Comparison of ENCODE assay signal across 27 mouse cellular contexts in the genomic region with DNA sequence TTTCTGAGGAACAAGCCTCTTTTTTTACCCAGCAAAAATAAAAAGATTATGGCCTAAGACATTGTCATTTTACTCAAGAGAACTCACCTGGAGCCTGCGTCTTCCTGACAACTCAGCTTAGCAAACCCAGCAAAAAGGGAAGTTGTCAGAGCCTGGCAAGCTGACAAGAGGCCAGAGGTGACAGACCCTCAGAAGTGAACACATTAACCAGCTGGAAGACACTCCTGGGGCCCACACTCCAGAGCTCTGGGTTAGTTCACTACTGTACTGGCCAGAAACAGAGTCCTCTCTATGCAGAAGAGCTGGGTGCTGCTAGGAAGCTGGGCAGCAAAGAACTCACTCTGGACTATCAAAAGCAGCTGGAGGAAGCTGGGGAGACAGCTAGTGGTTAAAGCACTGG. TPM values are rescaled to one million over a fixed set of nuclear protein-coding genes. Genes with fewer than 3 reads are reported as not detected.
DNase-seq lines count a peak whose midpoint lies in the region; ATAC-seq lines count a peak whose summit lies in the region.
"Had no signal": no experiment of that assay in that cellular context is flagged by ENCODE, and none has a peak within 500 bp of the region (broad histone marks: within the 10 kb centered on the region; RNA-seq: fewer than 3 reads in every experiment).

No protein-coding gene starts in this region.

- no peak overlapping the region for H3K4me3 ChIP-seq in forebrain, embryonic 13.5 days
- no peak overlapping the region for H3K4me3 ChIP-seq in forebrain, embryonic 11.5 days (ENCODE audit: low read depth, low read length)
- H3K4me3 ChIP-seq in hindbrain, embryonic 13.5 days: no peak overlapping the region
- H3K4me3 ChIP-seq in hindbrain, embryonic 14.5 days (replicated peaks; ENCODE audit: low read length): no peak overlapping the region
- H3K4me3 ChIP-seq: embryonic facial prominence, embryonic 15.5 days; forebrain, embryonic 10.5 days; hindbrain, embryonic 15.5 days; midbrain, embryonic 15.5 days; myocyte; stomach, embryonic 15.5 days had no signal

- WGBS in forebrain, embryonic 13.5 days: 85% methylated on average over 1 of the region's 1 CpGs
- 95% methylated on average over 1 of the region's 1 CpGs for WGBS in forebrain, embryonic 11.5 days
- 82% methylated on average over 1 of the region's 1 CpGs for WGBS in hindbrain, embryonic 13.5 days
- WGBS in hindbrain, embryonic 14.5 days: 94% methylated on average over 1 of the region's 1 CpGs

- no peaks in the 10 kb centered on the region for H3K9me3 ChIP-seq in forebrain, embryonic 13.5 days (replicated peaks)
- H3K9me3 ChIP-seq in forebrain, embryonic 11.5 days (ENCODE audit: control insufficient read depth, low read length): no peaks in the 10 kb centered on the region
- no peaks in the 10 kb centered on the region for H3K9me3 ChIP-seq in hindbrain, embryonic 13.5 days
- no peaks in the 10 kb centered on the region for H3K9me3 ChIP-seq in hindbrain, embryonic 14.5 days (ENCODE audit: control insufficient read depth, low read length)
- H3K9me3 ChIP-seq: embryonic facial prominence, embryonic 15.5 days; forebrain, embryonic 10.5 days; hindbrain, embryonic 15.5 days; midbrain, embryonic 15.5 days; stomach, embryonic 15.5 days had no signal

- no peak overlapping the region for H3K4me2 ChIP-seq in forebrain, embryonic 13.5 days
- H3K4me2 ChIP-seq in forebrain, embryonic 11.5 days (ENCODE audit: low read depth, low read length, severe bottlenecking): no peak overlapping the region
- no peak overlapping the region for H3K4me2 ChIP-seq in hindbrain, embryonic 13.5 days
- H3K4me2 ChIP-seq in hindbrain, embryonic 14.5 days (replicated peaks): no peak overlapping the region
- H3K4me2 ChIP-seq: embryonic facial prominence, embryonic 15.5 days; hindbrain, embryonic 15.5 days; midbrain, embryonic 15.5 days; stomach, embryonic 15.5 days had no signal

- H3K27ac ChIP-seq in forebrain, embryonic 13.5 days: no peak overlapping the region
- no peak overlapping the region for H3K27ac ChIP-seq in forebrain, embryonic 11.5 days (ENCODE audit: low read depth, low read length)
- no peak overlapping the region for H3K27ac ChIP-seq in hindbrain, embryonic 13.5 days
- H3K27ac ChIP-seq in hindbrain, embryonic 14.5 days: no peak overlapping the region
- H3K27ac ChIP-seq: embryonic facial prominence, embryonic 15.5 days; forebrain, embryonic 10.5 days; hindbrain, embryonic 15.5 days; midbrain, embryonic 15.5 days; stomach, embryonic 15.5 days had no signal

- DNase-seq in forebrain, embryonic 11.5 days (ENCODE audit: low spot score): no peak
- DNase-seq in hindbrain, embryonic 14.5 days (ENCODE audit: low spot score): no peak
- peak; percentile 45 for DNase-seq in A20 (ENCODE audit: low read depth, low spot score)
- no peak for DNase-seq in thymus, postnatal 14 days
- no peak for DNase-seq in retina, embryonic 14.5 days (ENCODE audit: low spot score)
- DNase-seq: adrenal gland, adult 8-10 months; cerebellum, adult 11 months; cerebellum, postnatal 10 days; gastrocnemius, postnatal 14 days; lung, adult 18-20 months; lung, postnatal 14 days; right cerebral cortex, postnatal 25 days; thymus, adult 2 months had no signal

- H3K36me3 ChIP-seq in forebrain, embryonic 13.5 days (ENCODE audit: poor library complexity, severe bottlenecking): peaks cover 59% of the 10 kb centered on the region
- H3K36me3 ChIP-seq in forebrain, embryonic 11.5 days (ENCODE audit: control insufficient read depth, insufficient read depth, low read length): no peaks in the 10 kb centered on the region; the same call in 1 of the 2 replicates
- H3K36me3 ChIP-seq in hindbrain, embryonic 13.5 days: peaks cover 55% of the 10 kb centered on the region
- H3K36me3 ChIP-seq in hindbrain, embryonic 14.5 days (replicated peaks; ENCODE audit: control insufficient read depth, insufficient read depth): peaks cover 53% of the 10 kb centered on the region

- no peaks in the 10 kb centered on the region for H3K4me1 ChIP-seq in forebrain, embryonic 13.5 days
- no peaks in the 10 kb centered on the region for H3K4me1 ChIP-seq in forebrain, embryonic 11.5 days (replicated peaks; ENCODE audit: control insufficient read depth, insufficient read depth, low read length)
- H3K4me1 ChIP-seq in hindbrain, embryonic 13.5 days (replicated peaks): 0 out of 2 replicates have a peak, but pooled peaks cover under 1% of the 10 kb centered on the region
- H3K4me1 ChIP-seq in hindbrain, embryonic 14.5 days (replicated peaks; ENCODE audit: control insufficient read depth, insufficient read depth, low read length): no peaks in the 10 kb centered on the region
- H3K4me1 ChIP-seq: forebrain, embryonic 10.5 days had no signal

- no peak for ATAC-seq in forebrain, embryonic 13.5 days
- ATAC-seq in forebrain, embryonic 11.5 days (replicated peaks; ENCODE audit: low FRiP score): no peak
- no peak for ATAC-seq in hindbrain, embryonic 13.5 days (ENCODE audit: low FRiP score)
- no peak for ATAC-seq in hindbrain, embryonic 14.5 days (ENCODE audit: low FRiP score)
- peak; percentile 74 for ATAC-seq in granulocyte monocyte progenitor cell, adult 5-6 weeks (replicated peaks; ENCODE audit: poor library complexity, severe bottlenecking)
- ATAC-seq: intestine, embryonic 16.5 days; midbrain, embryonic 15.5 days had no signal

- H3K27me3 ChIP-seq in forebrain, embryonic 13.5 days: no peaks in the 10 kb centered on the region
- no peaks in the 10 kb centered on the region for H3K27me3 ChIP-seq in forebrain, embryonic 11.5 days (ENCODE audit: control insufficient read depth, insufficient read depth, low read length)
- no peaks in the 10 kb centered on the region for H3K27me3 ChIP-seq in hindbrain, embryonic 13.5 days
- H3K27me3 ChIP-seq in hindbrain, embryonic 14.5 days (ENCODE audit: control insufficient read depth, insufficient read depth, low read length): no peaks in the 10 kb centered on the region
- H3K27me3 ChIP-seq: embryonic facial prominence, embryonic 15.5 days; hindbrain, embryonic 15.5 days; midbrain, embryonic 15.5 days; stomach, embryonic 15.5 days had no signal

- peak overlapping the region; percentile 23; the same call in 1 of the 2 replicates for H3K9ac ChIP-seq in forebrain, embryonic 13.5 days
- no peak overlapping the region for H3K9ac ChIP-seq in forebrain, embryonic 11.5 days (ENCODE audit: low read length)
- H3K9ac ChIP-seq in hindbrain, embryonic 13.5 days: peak overlapping the region; percentile 40; the same call in 1 of the 2 replicates
- no peak overlapping the region for H3K9ac ChIP-seq in hindbrain, embryonic 14.5 days
- H3K9ac ChIP-seq: embryonic facial prominence, embryonic 15.5 days; hindbrain, embryonic 15.5 days; midbrain, embryonic 15.5 days; stomach, embryonic 15.5 days had no signal

RNA-seq across cellular contexts. Expression of a gene that starts 8.3 kb away (rescaled TPM):
- polyA plus RNA-seq in forebrain, embryonic 13.5 days (2015; fragmentation: Nextera tagmentation; extraction: Ambion mirVana): 222 and 237 TPM in 2 replicates
- 177 and 184 TPM in 2 replicates for polyA plus RNA-seq in forebrain, embryonic 11.5 days (2014; fragmentation: Nextera tagmentation; extraction: Ambion mirVana)
- 261 and 262 TPM in 2 replicates for polyA plus RNA-seq in hindbrain, embryonic 13.5 days (2015; fragmentation: Nextera tagmentation; extraction: Ambion mirVana)
- polyA plus RNA-seq in hindbrain, embryonic 14.5 days (2014; fragmentation: Nextera tagmentation; extraction: Ambion mirVana): 324 and 335 TPM in 2 replicates
- total RNA-seq in granulocyte monocyte progenitor cell, adult 5-6 weeks (2014; fragmentation: Nextera tagmentation): 105 and 132 TPM in 2 replicates
- 38.0 and 58.6 TPM in 2 replicates for total RNA-seq in granulocyte monocyte progenitor cell, adult 5-6 weeks (2017)

RNA-seq across cellular contexts. Expression of a gene that starts 8.4 kb away (rescaled TPM):
- 2.0 and 4.1 TPM in 2 replicates for polyA plus RNA-seq in forebrain, embryonic 13.5 days (2015; fragmentation: Nextera tagmentation; extraction: Ambion mirVana)
- polyA plus RNA-seq in forebrain, embryonic 11.5 days (2014; fragmentation: Nextera tagmentation; extraction: Ambion mirVana): 0.47 and 0.68 TPM in 2 replicates
- polyA plus RNA-seq in hindbrain, embryonic 13.5 days (2015; fragmentation: Nextera tagmentation; extraction: Ambion mirVana): 1.9 and 5.7 TPM in 2 replicates
- polyA plus RNA-seq in hindbrain, embryonic 14.5 days (2014; fragmentation: Nextera tagmentation; extraction: Ambion mirVana): 3.1 and 4.2 TPM in 2 replicates
- total RNA-seq in granulocyte monocyte progenitor cell, adult 5-6 weeks (2014; fragmentation: Nextera tagmentation): not detected in 2 replicates
- 1.5 TPM in 1 of 2 replicates, not detected in the other for total RNA-seq in granulocyte monocyte progenitor cell, adult 5-6 weeks (2017)
- total RNA-seq: gastrocnemius, postnatal 14 days; megakaryocyte-erythroid progenitor cell, adult 5-6 weeks; neutrophil, adult 5-6 weeks had no signal
- polyA plus RNA-seq: heart, postnatal 0 days; spleen, adult 2 months had no signal

Comparison
In these comparisons a context has a peak if more than half of its experiments do, and no peak if none do; other contexts are left out.
1. H3K9ac ChIP-seq: peak in forebrain, embryonic 13.5 days (single experiment) and hindbrain, embryonic 13.5 days (single experiment); none in forebrain, embryonic 11.5 days (single experiment) and hindbrain, embryonic 14.5 days (single experiment).